Mouse (Mus musculus) sigmoid colon, adult 10 weeks (tissue): ENCODE measurements around the gene Ctnna2. TPM values are rescaled to one million over a fixed set of nuclear protein-coding genes. Genes with fewer than 3 reads are reported as not detected.

ENCODE experiments used
- polyA plus RNA-seq: library from polyadenylated mRNA; stranded (reverse); fragments of 350-450 nt; fragmentation: Illumina TruSeq; extraction: RNeasy Lipid Tissue Mini Kit (QIAGEN cat#74804); gene quantifications from one replicate; pipeline ENCODE4 v1.2.3, GENCODE M21; 2014; ENCODE audit warnings: low read depth, low replicate concordance

Ctnna2 gene
- polyA plus RNA-seq = 1.9 TPM

GRCm38 (mm10) chr6:77979241-77979961 is at the start of gene Ctnna2:
Gene Ctnna2 (minus strand): TSS chr6:77979699.

GRCm38 (mm10) chr6:77242601-77243406 is 736.7 kb downstream of the Ctnna2 start, which contains the start of gene Lrrtm1:
Gene Lrrtm1 (plus strand): TSS chr6:77242689.

